Mouse (Mus musculus): ENCODE measurements at regions not wholly inside any gene's neighbourhood (a gene's known extent, or its start where the extent isn't known, plus 50 kb on each side); places are given as distances from the start of the nearest gene placed in this dataset.

GRCm38 (mm10) chr12:54264893-54265835, 61.5 kb upstream of the Egln3 start:
- TF ChIP-seq POLR2A (IDR thresholded peaks at IDR 0.05; ENCODE audit: insufficient read depth, low read depth, low read length) (no peak), EP300 (IDR thresholded peaks at IDR 0.05; ENCODE audit: insufficient read depth, low read depth, low read length) (no peak), CTCF (IDR thresholded peaks at IDR 0.05) (no peak)
